Comparison of ENCODE assay signal across 8 mouse cellular contexts in the genomic region with DNA sequence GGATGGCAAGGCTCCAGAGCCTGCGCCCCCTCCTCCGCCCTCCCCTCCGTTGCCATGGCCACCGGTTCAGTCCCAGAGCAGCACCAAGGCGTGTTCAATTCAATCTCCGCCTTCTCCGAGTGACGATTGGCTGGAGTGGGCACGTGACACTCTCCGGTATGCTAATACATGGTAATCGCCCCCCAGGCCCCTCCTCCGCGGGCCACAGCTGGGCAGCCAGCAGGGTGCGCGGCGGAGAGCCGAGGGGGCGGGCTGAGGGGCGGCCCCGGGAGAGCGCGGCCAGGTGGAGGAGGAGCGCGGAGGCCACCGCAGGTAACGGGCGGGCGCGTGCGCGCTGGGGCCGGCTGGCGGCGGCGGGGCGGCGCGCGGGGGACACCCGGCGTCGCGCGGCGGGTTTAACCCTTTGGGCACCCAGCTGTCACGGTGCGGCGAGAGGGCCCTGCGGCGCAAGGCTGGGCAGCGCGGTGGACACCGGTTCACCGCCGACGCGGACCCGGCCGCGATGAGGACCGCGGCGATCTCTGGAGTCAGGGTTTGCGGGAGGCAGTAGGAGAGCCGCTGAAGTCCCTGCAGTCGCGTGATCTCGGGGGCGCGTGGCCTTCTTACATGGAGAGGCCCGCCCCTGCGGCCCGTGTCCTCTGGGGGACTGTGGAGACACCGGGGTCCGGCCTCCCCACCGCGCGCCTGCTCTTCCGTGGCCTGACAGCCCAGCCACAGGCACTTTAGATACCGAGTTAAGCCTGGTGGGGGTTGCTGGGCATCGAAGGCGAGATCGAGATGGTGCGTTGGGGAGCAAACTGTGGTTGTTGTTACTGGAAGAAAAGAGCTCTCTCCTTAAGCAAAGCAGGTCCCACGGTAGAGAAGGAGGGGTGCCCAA. TPM values are rescaled to one million over a fixed set of nuclear protein-coding genes. Genes with fewer than 3 reads are reported as not detected.
DNase-seq lines count a peak whose midpoint lies in the region; ATAC-seq and TF ChIP-seq lines count a peak whose summit lies in the region.

Gene Phc2, plus strand, starts transcription at position 198 of the 877 bp plus-strand sequence.

- peaks cover 46% of the 10 kb centered on the region for H3K4me1 ChIP-seq in forebrain, embryonic 10.5 days
- peaks cover 5 to 9% of the 10 kb centered on the region in 2 experiments; a peak in 2 of 4 replicates for H3K4me1 ChIP-seq in heart, embryonic 14.5 days (ENCODE audit: control insufficient read depth in 2 of 2, insufficient read depth in 2 of 2, low read length in 2 of 2)
- H3K4me1 ChIP-seq in liver, embryonic 11.5 days (replicated peaks; ENCODE audit: control insufficient read depth, insufficient read depth, low read length): peaks cover 9% of the 10 kb centered on the region

- H3K79me2 ChIP-seq in myocyte (ENCODE audit: control insufficient read depth, insufficient read depth): peaks cover 4% of the 10 kb centered on the region

- H3K9me3 ChIP-seq in forebrain, embryonic 10.5 days: no peaks in the 10 kb centered on the region
- no peaks in the 10 kb centered on the region for H3K9me3 ChIP-seq in heart, embryonic 14.5 days (ENCODE audit: control insufficient read depth, low read length)
- no peaks in the 10 kb centered on the region for H3K9me3 ChIP-seq in liver, embryonic 11.5 days (ENCODE audit: control insufficient read depth, low read length)

- H3K9ac ChIP-seq in heart, embryonic 14.5 days (ENCODE audit: low read length): peak within 1 kb of the TSS; percentile 72
- H3K9ac ChIP-seq in liver, embryonic 11.5 days (ENCODE audit: low read depth, low read length): peak within 1 kb of the TSS; percentile 71

- under 1% methylated on average over 85 of the region's 85 CpGs for WGBS in forebrain, embryonic 10.5 days
- WGBS in heart, embryonic 14.5 days: under 1% methylated on average over 70 of the region's 85 CpGs
- under 1% methylated on average over 74 of the region's 85 CpGs for WGBS in liver, embryonic 11.5 days

- peak within 1 kb of the TSS; percentile 95 for H3K4me2 ChIP-seq in heart, embryonic 14.5 days (ENCODE audit: low read length)
- peak within 1 kb of the TSS; percentile 95 for H3K4me2 ChIP-seq in liver, embryonic 11.5 days
- H3K4me2 ChIP-seq in myocyte (ENCODE audit: low read depth): peak within 1 kb of the TSS; percentile 93

- peak within 1 kb of the TSS; percentile 71 for H3K4me3 ChIP-seq in forebrain, embryonic 10.5 days
- peak within 1 kb of the TSS; percentile 62 to 72 for H3K4me3 ChIP-seq in heart, embryonic 14.5 days (ENCODE audit: control insufficient read depth in 1 of 2, insufficient read depth in 1 of 2, low read depth in 1 of 2, low read length in 2 of 2)
- H3K4me3 ChIP-seq in liver, embryonic 11.5 days (ENCODE audit: low read depth, low read length): peak within 1 kb of the TSS; percentile 75
- peak within 1 kb of the TSS; percentile 26 for H3K4me3 ChIP-seq in myocyte

- ATAC-seq in CD4-positive, CD25-positive, alpha-beta regulatory T cell, adult 4 months: peak; percentile 98
- ATAC-seq in heart, embryonic 14.5 days (ENCODE audit: insufficient number of reproducible peaks, insufficient read depth, low FRiP score, low read depth): peak; percentile 96
- ATAC-seq in liver, embryonic 11.5 days (replicated peaks; ENCODE audit: low FRiP score): peak; percentile 99

- peak; percentile 47 for TF ChIP-seq POLR2A in myocyte (IDR thresholded peaks at IDR 0.05; ENCODE audit: insufficient read length, low read depth)

- H3K36me3 ChIP-seq in forebrain, embryonic 10.5 days (replicated peaks): no peaks in the 10 kb centered on the region
- no peaks in the 10 kb centered on the region for H3K36me3 ChIP-seq in heart, embryonic 14.5 days (ENCODE audit: control insufficient read depth, insufficient read depth, low read length)
- H3K36me3 ChIP-seq in liver, embryonic 11.5 days (ENCODE audit: control insufficient read depth, insufficient read depth, low read length): no peaks in the 10 kb centered on the region
- no peaks in the 10 kb centered on the region for H3K36me3 ChIP-seq in myocyte (ENCODE audit: control insufficient read depth, insufficient read depth)

- H3ac ChIP-seq in myocyte (ENCODE audit: control insufficient read depth, insufficient read length): peak within 1 kb of the TSS; percentile 43

- H3K27me3 ChIP-seq in forebrain, embryonic 10.5 days (ENCODE audit: poor library complexity, severe bottlenecking): peaks cover 51% of the 10 kb centered on the region
- H3K27me3 ChIP-seq in heart, embryonic 14.5 days (ENCODE audit: control insufficient read depth, insufficient read depth, low read length): peaks cover 9% of the 10 kb centered on the region
- H3K27me3 ChIP-seq in liver, embryonic 11.5 days (replicated peaks; ENCODE audit: control insufficient read depth, insufficient read depth, low read length): peaks cover 3% of the 10 kb centered on the region; the same call in 1 of the 2 replicates
- H3K27me3 ChIP-seq in myocyte (ENCODE audit: control insufficient read depth, insufficient read depth, insufficient read length): no peaks in the 10 kb centered on the region

- peak; percentile 86 for DNase-seq in c-Kit-positive CD71-positive TER-119-negative erythroid progenitor cells, embryonic 14.5 days (ENCODE audit: low read depth)
- peak; percentile 97 for DNase-seq in forebrain, embryonic 10.5 days (ENCODE audit: extremely low spot score, low spot score)
- DNase-seq in kidney, postnatal 10 days: peak; percentile 97
- DNase-seq in liver, embryonic 11.5 days (ENCODE audit: low spot score): peak; percentile 91
- peak; percentile 86 to 91 for DNase-seq in spleen, postnatal 4 days (ENCODE audit: low spot score in 2 of 2)

- H3K27ac ChIP-seq in forebrain, embryonic 10.5 days: peak within 1 kb of the TSS; percentile 79
- no peak within 1 kb of the TSS for H3K27ac ChIP-seq in heart, embryonic 14.5 days (replicated peaks in 1 of 2; ENCODE audit: control insufficient read depth in 1 of 2, insufficient read depth in 1 of 2, low read depth in 2 of 2, low read length in 2 of 2)
- H3K27ac ChIP-seq in liver, embryonic 11.5 days (ENCODE audit: low read depth, low read length): peak within 1 kb of the TSS; percentile 61

TF ChIP-seq in myocyte, 11 proteins besides CTCF, POLR2A, EP300 and RAD21:
- peak in 1 of 3 experiments; percentile 36 for TF ChIP-seq MYOG (IDR thresholded peaks at IDR 0.05; ENCODE audit: control insufficient read depth in 1 of 3, insufficient read depth in 1 of 3, insufficient read length in 2 of 3, low read depth in 2 of 3)
- TF ChIP-seq MYOD1 (IDR thresholded peaks at IDR 0.05; ENCODE audit: control insufficient read depth in 1 of 3, insufficient read length in 2 of 3, low read depth in 2 of 3): peak in 1 of 3 experiments; percentile 38
- no peak for TF ChIP-seq E2F4 (IDR thresholded peaks at IDR 0.05; ENCODE audit: insufficient read depth)
- TF ChIP-seq MAX (IDR thresholded peaks at IDR 0.05; ENCODE audit: low read depth): no peak
- peak; percentile 95 for TF ChIP-seq USF1 (IDR thresholded peaks at IDR 0.05; ENCODE audit: low read depth)
- no peak for TF ChIP-seq SRF (IDR thresholded peaks at IDR 0.05; ENCODE audit: control insufficient read depth, insufficient read length, low read depth)

RNA-seq across cellular contexts. Expression of gene Phc2, which starts in this region (rescaled TPM):
- 10 to 100 TPM; 13.1 to 14.1 TPM for polyA plus RNA-seq in CD4-positive, CD25-positive, alpha-beta regulatory T cell, adult 4 months (2017; shearing (Covaris generic))
- 23.3 and 23.4 TPM in 2 replicates for polyA plus RNA-seq in forebrain, embryonic 10.5 days (2016; fragmentation: Nextera tagmentation; extraction: Ambion mirVana)
- 42.5 and 43.2 TPM in 2 replicates for polyA plus RNA-seq in heart, embryonic 14.5 days (2014; fragmentation: Nextera tagmentation; extraction: Ambion mirVana)
- 39.3 and 40.4 TPM in 2 replicates for polyA plus RNA-seq in liver, embryonic 11.5 days (2014; fragmentation: Nextera tagmentation; extraction: Ambion mirVana)
- 100 TPM for polyA plus RNA-seq in myocyte (2012; fragmentation: generic; extraction: Trizol)

Comparison
In these comparisons a context has a peak if more than half of its experiments do, and no peak if none do; other contexts are left out.
1. H3K27ac ChIP-seq: peak in forebrain, embryonic 10.5 days (single experiment) and liver, embryonic 11.5 days (single experiment); none in heart, embryonic 14.5 days (0 of 2).
2. Peak in every context shown above with its lines, with median percentiles within 50 percentile points of each other: ATAC-seq, DNase-seq, H3K4me3 ChIP-seq and H3K4me2 ChIP-seq.